Comparison of ENCODE assay signal across 14 mouse cellular contexts in genomic region chr2:72392316-72392715, GRCm38 (mm10).
DNase-seq lines count a peak whose midpoint lies in the region; ATAC-seq and TF ChIP-seq lines count a peak whose summit lies in the region.
"Had no signal": no experiment of that assay in that cellular context is flagged by ENCODE, and none has a peak within 500 bp of the region (broad histone marks: within the 10 kb centered on the region; RNA-seq: fewer than 3 reads in every experiment).

No protein-coding gene starts in this region.

- no peak overlapping the region for H3K4me3 ChIP-seq in lung, embryonic 14.5 days (ENCODE audit: low read depth, low read length)
- no peak overlapping the region for H3K4me3 ChIP-seq in lung, adult 2 months (replicated peaks; ENCODE audit: extremely low read depth, low read depth, low read length)
- H3K4me3 ChIP-seq: left cerebral cortex, adult 2 months; limb, embryonic 13.5 days; liver, embryonic 15.5 days; megakaryocyte, embryonic 14.5 days; stomach, embryonic 15.5 days had no signal

- no peak for TF ChIP-seq POLR2A in lung, adult 2 months (IDR thresholded peaks at IDR 0.05; ENCODE audit: borderline replicate concordance, extremely low read depth, low read depth, low read length)

- no peak overlapping the region for H3K27ac ChIP-seq in lung, embryonic 14.5 days (ENCODE audit: low read depth)
- H3K27ac ChIP-seq: left cerebral cortex, adult 2 months; limb, embryonic 13.5 days; liver, embryonic 15.5 days; stomach, embryonic 15.5 days had no signal

- no peak overlapping the region for H3K9ac ChIP-seq in lung, embryonic 14.5 days
- H3K9ac ChIP-seq: limb, embryonic 13.5 days; liver, embryonic 15.5 days; stomach, embryonic 15.5 days had no signal

- no peak for TF ChIP-seq CTCF in lung, embryonic 14.5 days (IDR thresholded peaks at IDR 0.05; ENCODE audit: low read depth)
- TF ChIP-seq CTCF in lung, adult 2 months (IDR thresholded peaks at IDR 0.05; ENCODE audit: insufficient read depth, low read length), result no peak

- 43% methylated on average over 4 of the region's 4 CpGs for WGBS in lung, embryonic 14.5 days
- 38% methylated on average over 4 of the region's 4 CpGs for WGBS in lung, adult 2 months

- DNase-seq in cerebellum, postnatal 14 days, result peak; percentile 58 to 69
- DNase-seq in heart, postnatal 4 days, result peak; percentile 54
- no peak for DNase-seq in heart, adult 9 months (ENCODE audit: low spot score in 2 of 2)
- DNase-seq in lung, embryonic 14.5 days, result peak; percentile 85
- no peak for DNase-seq in lung, adult 2 months
- DNase-seq in NIH3T3 (ENCODE audit: low read depth), result peak; percentile 59
- DNase-seq in ovary, postnatal 14 days (ENCODE audit: low spot score), result no peak
- DNase-seq: heart, adult 11 months had no signal

- no peak overlapping the region for H3K4me2 ChIP-seq in lung, embryonic 14.5 days
- H3K4me2 ChIP-seq: limb, embryonic 13.5 days; liver, embryonic 15.5 days; stomach, embryonic 15.5 days had no signal

- H3K4me1 ChIP-seq in lung, embryonic 14.5 days (ENCODE audit: insufficient read depth), result no peaks in the 10 kb centered on the region
- H3K4me1 ChIP-seq in lung, adult 2 months (ENCODE audit: control insufficient read depth, insufficient read depth, low read length), result peaks cover 4% of the 10 kb centered on the region; the same call in 1 of the 2 replicates
- H3K4me1 ChIP-seq: liver, embryonic 15.5 days; stomach, embryonic 15.5 days had no signal

- no peaks in the 10 kb centered on the region for H3K27me3 ChIP-seq in lung, embryonic 14.5 days (ENCODE audit: insufficient read depth, low read length)
- H3K27me3 ChIP-seq: limb, embryonic 13.5 days; liver, embryonic 15.5 days; megakaryocyte, embryonic 14.5 days; stomach, embryonic 15.5 days had no signal

- no peaks in the 10 kb centered on the region for H3K9me3 ChIP-seq in lung, embryonic 14.5 days (ENCODE audit: low read depth, low read length)
- H3K9me3 ChIP-seq: liver, embryonic 15.5 days; megakaryocyte, embryonic 14.5 days; stomach, embryonic 15.5 days had no signal

- H3K36me3 ChIP-seq in lung, embryonic 14.5 days (ENCODE audit: insufficient read depth), result 0 out of 2 replicates have a peak, but pooled peaks cover 8% of the 10 kb centered on the region
- H3K36me3 ChIP-seq: stomach, embryonic 15.5 days had no signal

- no peak for ATAC-seq in cerebellum, adult (ENCODE audit: insufficient number of reproducible peaks, low FRiP score, low TSS enrichment)
- ATAC-seq in lung, embryonic 14.5 days (ENCODE audit: insufficient read depth), result no peak

Comparison
In these comparisons a context has a peak if more than half of its experiments do, and no peak if none do; other contexts are left out.
1. DNase-seq: peak in cerebellum, postnatal 14 days (2 of 2), heart, postnatal 4 days (single experiment), lung, embryonic 14.5 days (single experiment) and NIH3T3 (single experiment); none in heart, adult 9 months (0 of 2), lung, adult 2 months (single experiment) and ovary, postnatal 14 days (single experiment).